Mouse (Mus musculus) kidney, postnatal 4 days (tissue): Measurements from ENCODE around the gene Hist1h4m.
"Not testable (repeated sequence)": the region's sequence is repeated elsewhere in the genome, so short reads cannot be mapped to it uniquely, and the experiment has no call there.

Experiments used
- DNase-seq, 2 experiments: peaks; one replicate each; pipeline ENCODE4 v3.0.0; 2021; ENCODE audit warnings: mixed read lengths in 2 of 2

Hist1h4m gene

DNA sequence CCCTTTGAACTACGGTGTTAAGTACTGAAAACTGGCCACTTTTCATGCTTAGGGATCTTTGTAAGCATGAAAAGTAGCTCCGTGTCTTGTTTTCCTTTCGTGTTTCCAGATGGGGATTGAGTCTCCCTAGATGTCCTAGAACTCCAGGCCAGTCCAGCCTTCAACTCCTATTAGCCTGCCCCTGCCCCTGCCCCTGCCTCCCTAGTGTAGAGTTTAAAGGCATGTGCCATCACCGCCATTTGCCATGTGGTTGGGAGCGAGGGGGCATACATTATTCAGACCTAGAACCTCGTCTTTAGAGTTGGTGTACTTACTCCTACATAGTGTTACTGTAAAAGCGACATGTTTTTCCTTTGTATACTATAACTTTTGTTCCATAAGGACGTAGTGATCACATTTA is 472 bp upstream of the Hist1h4m start:
- not testable (repeated sequence) for DNase-seq

- peak in 1 of 2 experiments; percentile 22 for DNase-seq
Measured at GRCm38 (mm10) chr13:21812092-21812491, 546 bp downstream of the Hist1h4m start.

GRCm38 (mm10) chr13:21820082-21820890 is 8.7 kb downstream of the Hist1h4m start:
- DNase-seq: not testable (repeated sequence)

DNA sequence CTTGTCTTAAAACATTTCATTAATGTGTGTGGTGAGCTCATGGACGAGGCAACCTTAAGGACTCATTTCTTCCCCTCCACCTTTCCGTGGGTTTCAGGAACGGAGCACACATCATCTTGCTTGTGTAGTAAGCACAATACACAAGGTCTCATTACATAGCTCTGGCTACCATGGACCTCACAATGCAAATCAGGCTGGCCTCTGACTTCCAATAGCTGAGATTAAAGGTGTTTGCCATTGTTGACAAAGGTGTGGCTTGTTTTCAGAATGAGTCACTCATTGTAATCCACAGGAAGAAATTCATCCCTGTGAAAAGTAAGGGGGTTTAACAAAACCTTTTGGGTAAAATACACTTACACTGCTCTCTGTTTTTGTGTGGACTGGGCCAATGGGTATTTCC is 17.0 kb downstream of the Hist1h4m start:
- no peak for DNase-seq

- DNase-seq: no peak
Measured at GRCm38 (mm10) chr13:21830344-21830743, 18.8 kb downstream of the Hist1h4m start.

GRCm38 (mm10) chr13:21831418-21832394 is 20.2 kb downstream of the Hist1h4m start, which contains the start of gene Hist1h4n:
Gene Hist1h4n (minus strand): TSS chr13:21832196.
- peak in 1 of 2 experiments; percentile 26 for DNase-seq

DNA sequence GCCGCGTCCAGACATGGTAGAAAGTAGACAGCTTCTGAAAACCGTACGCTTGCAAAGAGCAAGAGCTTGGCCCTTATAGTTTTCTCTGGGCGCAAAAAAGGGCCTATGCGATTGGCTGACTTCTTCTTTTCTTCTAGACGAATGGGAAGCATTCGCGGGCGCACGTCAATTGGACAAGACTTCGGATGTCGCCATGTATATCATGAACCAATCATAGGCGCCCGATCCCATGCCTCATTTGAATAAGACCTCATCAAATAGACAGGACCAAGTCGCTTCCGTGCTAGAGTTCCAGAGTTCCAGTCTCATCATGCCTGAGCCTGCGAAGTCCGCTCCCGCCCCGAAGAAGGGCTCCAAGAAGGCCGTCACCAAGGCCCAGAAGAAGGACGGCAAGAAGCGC is 21.9 kb downstream of the Hist1h4m start, which contains the start of the genes Hist1h2ap and Hist1h2br:
Gene Hist1h2ap (minus strand): TSS at position 47 of the 400 bp plus-strand sequence.
Gene Hist1h2br (plus strand): TSS at position 283 of the 400 bp plus-strand sequence.
- DNase-seq: not testable (repeated sequence)

GRCm38 (mm10) chr13:21840508-21840907 is 29.0 kb downstream of the Hist1h4m start:
- DNase-seq: not testable (repeated sequence)

DNA sequence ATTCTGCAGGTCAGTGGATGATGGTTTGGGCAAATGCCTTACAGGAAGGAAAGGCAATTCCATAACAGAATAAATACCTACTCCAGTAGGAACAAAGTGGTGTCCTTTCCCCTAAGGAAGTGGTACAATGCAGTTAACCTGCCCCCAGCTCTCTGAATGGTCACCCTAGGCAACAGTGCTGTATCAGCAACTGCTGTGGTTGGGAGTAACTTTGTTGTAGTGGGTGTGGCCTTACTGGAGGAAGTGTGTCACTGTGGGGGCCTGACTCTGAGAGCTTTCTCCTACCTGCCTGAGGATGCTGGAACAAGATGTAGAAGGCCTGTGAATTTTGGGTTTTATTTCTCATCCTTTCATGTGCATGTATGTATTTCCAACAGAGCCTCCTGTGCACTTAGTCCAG is 34.8 kb downstream of the Hist1h4m start:
- DNase-seq: not testable (repeated sequence)

GRCm38 (mm10) chr13:21847883-21848282 is 36.3 kb downstream of the Hist1h4m start:
- no peak for DNase-seq

- not testable (repeated sequence) for DNase-seq
Measured at GRCm38 (mm10) chr13:21850696-21851095, 39.1 kb downstream of the Hist1h4m start.

GRCm38 (mm10) chr13:21852215-21852945 is 40.8 kb downstream of the Hist1h4m start:
- peak in 1 of 2 experiments; percentile 21 for DNase-seq

GRCm38 (mm10) chr13:21855146-21855545 is 43.6 kb downstream of the Hist1h4m start:
- DNase-seq: peak; percentile 64 to 68

GRCm38 (mm10) chr13:21855698-21856162 is 44.2 kb downstream of the Hist1h4m start:
- peak in 1 of 2 experiments; percentile 33 for DNase-seq

GRCm38 (mm10) chr13:21861608-21862007 is 50.1 kb downstream of the Hist1h4m start:
- no peak for DNase-seq
